Mouse (Mus musculus): ENCODE measurements around the gene Tnfsf10. TPM values are rescaled to one million over a fixed set of nuclear protein-coding genes. Genes with fewer than 3 reads are reported as not detected.
"Not testable (repeated sequence)": the region's sequence is repeated elsewhere in the genome, so short reads cannot be mapped to it uniquely, and the experiment has no call there.

The Tnfsf10 gene
- 9.3 and 17.4 TPM in 2 replicates for polyA plus RNA-seq (2012; rRNA removed)

DNA sequence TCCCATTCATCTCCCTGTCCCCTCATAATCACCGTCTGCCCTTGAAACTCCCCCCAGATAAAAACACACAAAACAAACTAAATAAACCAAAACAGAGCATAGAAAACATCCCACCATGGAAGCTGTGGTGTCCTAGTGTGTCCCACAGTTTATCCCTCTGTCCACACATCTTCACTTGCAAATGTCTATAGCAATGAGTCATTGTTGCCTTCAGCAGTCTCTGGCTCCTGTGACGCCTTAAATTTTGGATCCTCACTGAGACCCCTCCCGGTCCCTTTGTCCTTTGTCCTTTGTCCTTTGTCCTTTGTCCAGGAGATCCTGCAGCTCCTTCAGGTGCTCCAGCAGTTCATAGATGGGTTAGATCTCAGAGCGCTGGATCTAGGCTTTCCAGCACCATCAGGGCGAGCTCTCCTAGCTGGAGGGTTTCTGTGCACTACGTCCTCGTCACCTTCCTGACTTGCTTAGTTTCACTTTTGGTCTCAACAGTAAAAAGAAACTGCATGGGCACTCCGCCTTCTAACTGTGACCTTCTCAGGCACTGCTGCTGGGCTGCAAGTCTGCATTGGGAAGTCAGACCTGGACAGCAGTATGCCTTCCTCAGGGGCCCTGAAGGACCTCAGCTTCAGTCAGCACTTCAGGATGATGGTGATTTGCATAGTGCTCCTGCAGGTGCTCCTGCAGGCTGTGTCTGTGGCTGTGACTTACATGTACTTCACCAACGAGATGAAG, at the start of gene Tnfsf10:
Gene Tnfsf10, plus strand, starts transcription at position 470 of the 729 bp plus-strand sequence.
- 9% methylated on average over 9 of the region's 9 CpGs for WGBS

DNA sequence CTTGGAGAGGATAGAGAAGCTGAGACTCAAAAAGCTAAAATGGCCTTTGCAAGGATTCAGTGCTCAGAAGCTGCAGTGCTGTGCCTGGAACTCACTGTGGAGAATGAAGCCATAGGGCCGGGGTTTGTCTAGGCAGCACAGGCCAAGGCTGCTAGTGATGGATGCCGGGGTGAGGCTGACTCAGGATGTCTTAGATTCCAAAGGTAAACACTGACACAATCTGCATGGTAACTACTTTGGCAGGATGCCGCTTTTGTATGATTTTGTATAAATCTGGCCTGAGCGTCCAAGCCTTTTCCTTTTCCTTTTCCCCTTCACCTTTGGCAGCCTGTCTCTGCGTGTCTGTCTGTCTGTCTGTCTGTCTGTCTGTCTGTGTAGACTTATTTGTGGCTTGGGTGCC, 49.5 kb upstream of the Tnfsf10 start:
- no peak for DNase-seq (ENCODE audit: low read depth, low spot score)
- 24% methylated on average over 5 of the region's 5 CpGs for WGBS

More for the DNA sequence above, at the start of gene Tnfsf10:
- peak; percentile 55 for DNase-seq (ENCODE audit: low read depth, low spot score)

DNA sequence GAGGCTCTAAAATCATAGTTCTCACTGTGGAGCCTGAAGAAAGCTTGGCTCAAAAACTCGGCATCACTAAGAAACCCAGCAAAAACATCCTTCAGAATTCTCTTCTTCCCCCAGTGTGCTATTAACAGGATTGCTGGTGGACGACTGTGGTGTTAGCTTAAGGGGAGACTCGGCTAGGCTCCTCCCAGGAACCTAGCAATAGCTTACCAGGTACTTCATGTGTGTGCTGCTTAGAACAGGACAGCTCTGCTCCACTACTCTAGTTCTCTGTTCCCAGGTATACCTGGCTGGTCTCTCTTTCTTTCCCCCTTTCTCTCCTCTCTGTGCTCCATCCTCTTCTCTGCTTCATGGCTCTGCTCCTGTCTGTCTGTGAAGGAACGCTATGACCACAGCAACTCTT, 48.9 kb upstream of the Tnfsf10 start:
- WGBS, result 49% methylated on average over 4 of the region's 4 CpGs
- DNase-seq (ENCODE audit: low read depth, low spot score), result no peak

DNA sequence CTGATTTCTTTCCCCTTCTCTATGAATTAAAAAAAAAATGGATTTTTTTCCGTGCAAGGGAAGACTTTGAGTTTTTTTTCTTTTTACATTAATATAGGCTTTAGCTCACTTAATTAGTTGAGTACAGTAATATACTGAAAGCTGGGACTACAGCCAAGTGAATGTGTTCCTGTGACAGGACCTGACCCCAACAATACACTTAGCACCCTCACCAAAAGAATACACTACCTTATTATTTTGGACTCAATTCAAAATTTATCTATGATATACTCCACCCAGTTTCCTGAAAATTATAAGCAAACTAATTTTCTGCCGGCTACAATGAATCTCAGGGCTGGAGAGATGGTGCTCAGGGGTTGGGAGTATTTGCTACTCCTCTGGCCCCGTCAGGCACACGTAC, 47.7 kb upstream of the Tnfsf10 start:
- no peak for DNase-seq (ENCODE audit: low read depth, low spot score)
- WGBS, result 42% methylated on average over 4 of the region's 4 CpGs

DNA sequence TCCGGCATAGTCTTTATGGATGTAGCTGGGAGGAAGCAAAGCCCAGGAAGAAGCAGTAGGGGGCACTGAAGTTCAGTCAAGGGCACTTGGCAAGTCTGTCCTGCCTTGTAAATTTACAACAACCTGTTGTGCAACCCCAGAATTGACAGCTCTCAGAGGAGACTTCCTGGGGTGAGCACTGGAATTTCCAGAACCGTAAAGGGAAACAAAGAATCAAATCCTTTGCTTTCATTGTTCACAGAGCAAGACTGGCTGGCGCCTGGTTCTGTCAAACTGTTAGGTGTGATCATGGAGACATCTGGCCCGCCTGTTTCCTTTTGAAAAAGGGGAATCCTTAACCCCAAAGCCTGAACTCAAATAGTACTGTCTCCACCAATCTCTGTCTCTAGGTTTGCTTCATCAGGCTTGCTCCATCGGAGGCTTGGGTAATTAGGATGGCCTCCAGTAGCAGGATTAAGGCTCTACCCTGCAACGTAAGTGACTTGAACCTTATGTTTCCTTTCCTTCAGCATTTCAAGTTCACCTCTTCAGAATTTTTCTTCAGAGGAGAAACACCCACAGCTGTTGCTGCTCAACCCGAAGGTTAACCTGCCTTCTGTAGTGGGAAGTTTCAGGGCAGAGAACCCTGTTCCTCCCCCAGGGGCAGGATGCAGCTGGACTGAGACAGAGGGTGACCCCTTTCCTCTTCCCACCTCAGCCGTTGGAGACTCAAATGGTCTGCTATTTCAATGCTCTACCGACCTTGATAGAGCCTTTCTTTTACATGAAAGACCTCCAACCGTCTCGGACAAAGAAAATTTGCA, 46.5 kb upstream of the Tnfsf10 start:
- WGBS, result 17% methylated on average over 11 of the region's 11 CpGs

DNA sequence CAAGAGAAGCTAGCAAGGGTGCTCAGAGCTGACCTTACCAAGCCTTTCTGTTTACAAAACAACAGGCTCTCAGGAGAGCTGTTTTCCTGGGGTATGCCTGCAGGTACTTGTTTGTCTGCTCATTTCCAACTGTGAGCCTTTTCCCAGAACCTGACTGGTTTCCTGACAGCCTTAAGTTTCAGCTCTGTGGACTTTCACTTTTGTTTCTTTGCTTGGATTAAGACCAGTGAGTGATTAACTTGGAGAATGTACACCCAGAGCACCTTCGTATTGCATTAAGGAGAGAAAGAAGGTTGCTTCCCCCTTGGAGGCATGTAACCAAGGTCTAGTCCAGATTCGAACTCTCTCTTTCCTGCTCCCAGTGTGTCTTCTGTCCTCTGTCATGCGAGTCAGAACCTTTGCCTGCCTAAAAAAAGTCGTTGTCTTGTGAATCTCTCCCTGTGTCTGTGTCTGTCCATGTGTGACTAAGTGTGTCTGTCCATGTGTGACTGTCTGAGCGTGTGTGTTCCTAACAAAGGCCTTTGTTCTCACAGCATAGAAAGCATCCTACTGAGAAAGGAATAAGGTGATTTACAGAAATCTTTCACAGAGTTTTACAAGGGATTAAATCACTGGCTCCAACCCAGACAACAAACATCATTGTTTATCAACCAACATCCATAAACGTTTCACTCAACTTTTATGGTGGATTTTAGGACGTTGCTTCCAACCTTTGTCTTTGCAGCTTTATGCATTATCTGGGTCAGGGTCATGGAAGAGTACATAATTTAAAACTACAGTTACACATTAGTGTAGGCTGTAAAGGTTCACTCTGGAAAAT, 43.7 kb upstream of the Tnfsf10 start:
- DNase-seq (ENCODE audit: low read depth, low spot score), result peak; percentile 67
- 11% methylated on average over 7 of the region's 7 CpGs for WGBS

More for the DNA sequence above, 46.5 kb upstream of the Tnfsf10 start:
- DNase-seq (ENCODE audit: low read depth, low spot score), result peak; percentile 59

DNA sequence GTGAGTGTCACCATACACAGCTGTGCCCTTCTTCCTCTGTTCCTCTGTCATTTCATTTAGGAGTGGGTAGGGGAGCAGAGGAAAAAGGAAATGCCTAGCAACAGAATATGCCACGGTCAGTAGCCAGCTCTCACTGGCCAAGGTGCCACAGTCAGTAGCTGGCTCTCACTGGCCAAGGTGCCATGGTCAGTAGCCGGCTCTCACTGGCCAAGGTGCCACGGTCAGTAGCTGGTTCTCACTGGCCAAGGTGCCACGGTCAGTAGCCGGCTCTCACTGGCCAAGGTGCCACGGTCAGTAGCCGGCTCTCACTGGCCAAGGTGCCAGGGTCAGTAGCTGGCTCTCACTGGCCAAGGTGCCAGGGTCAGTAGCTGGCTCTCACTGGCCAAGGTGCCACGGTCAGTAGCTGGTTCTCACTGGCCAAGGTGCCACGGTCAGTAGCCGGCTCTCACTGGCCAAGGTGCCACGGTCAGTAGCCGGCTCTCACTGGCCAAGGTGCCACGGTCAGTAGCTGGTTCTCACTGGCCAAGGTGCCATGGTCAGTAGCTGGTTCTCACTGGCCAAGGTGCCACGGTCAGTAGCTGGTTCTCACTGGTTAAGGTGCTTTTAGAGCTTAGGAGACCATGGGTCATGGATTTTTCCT, 37.4 kb upstream of the Tnfsf10 start:
- WGBS, result 96% methylated on average over 14 of the region's 14 CpGs
- DNase-seq (ENCODE audit: low read depth, low spot score), result not testable (repeated sequence)

DNA sequence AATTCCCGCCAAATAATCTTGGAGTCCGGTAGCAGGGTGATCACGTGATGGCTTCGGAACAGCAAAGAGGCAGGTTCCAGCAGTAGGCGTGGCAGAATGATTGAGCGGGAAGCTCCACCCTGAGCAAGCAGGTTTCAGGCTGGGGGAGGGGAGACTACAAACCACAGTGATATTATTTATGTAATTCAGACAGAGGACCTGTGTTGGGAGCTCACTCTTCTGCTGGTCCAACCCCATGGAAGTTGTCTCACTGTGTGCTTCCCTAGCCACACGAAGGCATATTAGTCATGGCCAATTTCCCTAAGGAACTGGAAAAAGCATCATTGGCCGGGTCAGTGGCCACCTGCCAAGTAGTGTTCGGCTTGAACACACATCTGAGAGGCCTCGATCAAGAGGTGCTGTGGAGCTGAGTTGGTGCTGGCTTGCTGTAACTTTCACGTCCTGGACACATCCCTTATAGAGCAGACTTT, 36.5 kb upstream of the Tnfsf10 start:
- 19% methylated on average over 11 of the region's 11 CpGs for WGBS
- no peak for DNase-seq (ENCODE audit: low read depth, low spot score)

DNA sequence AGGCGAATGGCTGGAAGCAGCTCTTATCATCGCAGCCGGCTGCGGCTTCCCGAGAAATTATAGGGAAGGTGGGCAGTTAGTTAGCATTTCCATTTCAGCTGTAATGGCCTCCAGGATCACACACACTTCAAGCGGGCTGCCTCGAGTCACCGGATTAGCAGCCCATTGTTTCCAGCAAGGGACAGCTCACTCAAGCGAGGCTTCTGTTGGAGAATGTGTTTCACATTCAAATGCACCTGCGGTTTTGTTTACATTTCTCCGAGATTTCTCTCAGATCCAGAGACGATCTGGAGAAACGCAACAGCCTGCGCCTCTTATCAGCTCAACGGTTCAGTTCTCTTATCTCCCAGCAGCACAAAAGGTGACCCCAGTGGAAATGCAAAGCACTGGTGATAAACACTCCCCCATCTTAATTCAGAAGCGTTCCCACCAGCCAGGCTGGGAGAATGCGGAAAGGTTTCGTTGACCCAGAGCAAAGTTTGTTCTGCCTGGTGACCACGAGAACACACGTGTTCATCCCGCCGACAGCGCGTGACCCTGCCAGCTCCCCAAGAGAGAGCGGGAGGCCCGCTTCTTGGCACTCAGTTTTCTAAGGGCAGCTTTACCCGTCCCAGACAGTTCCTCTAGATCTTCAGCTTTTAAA, 33.6 kb upstream of the Tnfsf10 start:
- DNase-seq (ENCODE audit: low read depth, low spot score), result no peak
- WGBS, result 12% methylated on average over 27 of the region's 27 CpGs

DNA sequence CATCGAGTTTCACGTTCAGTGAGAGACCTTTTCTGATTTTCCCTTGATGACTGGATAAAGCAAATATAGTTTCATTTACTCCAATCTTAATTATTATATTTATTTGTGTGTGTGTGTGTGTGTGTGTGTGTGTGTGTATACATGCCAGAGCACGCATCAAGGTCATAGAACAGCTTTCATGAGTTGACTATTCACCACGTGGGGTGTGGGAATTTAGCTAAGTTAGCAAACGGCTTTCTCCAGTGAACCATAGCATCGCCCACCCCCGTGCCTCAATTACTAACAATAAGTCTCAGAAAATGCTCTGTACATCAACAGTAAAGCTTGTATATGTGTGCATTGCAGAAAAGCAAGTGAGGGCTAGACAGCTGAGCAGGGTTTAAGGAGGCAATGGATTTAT, 33.0 kb upstream of the Tnfsf10 start:
- WGBS, result 44% methylated on average over 7 of the region's 7 CpGs
- DNase-seq (ENCODE audit: low read depth, low spot score), result no peak

DNA sequence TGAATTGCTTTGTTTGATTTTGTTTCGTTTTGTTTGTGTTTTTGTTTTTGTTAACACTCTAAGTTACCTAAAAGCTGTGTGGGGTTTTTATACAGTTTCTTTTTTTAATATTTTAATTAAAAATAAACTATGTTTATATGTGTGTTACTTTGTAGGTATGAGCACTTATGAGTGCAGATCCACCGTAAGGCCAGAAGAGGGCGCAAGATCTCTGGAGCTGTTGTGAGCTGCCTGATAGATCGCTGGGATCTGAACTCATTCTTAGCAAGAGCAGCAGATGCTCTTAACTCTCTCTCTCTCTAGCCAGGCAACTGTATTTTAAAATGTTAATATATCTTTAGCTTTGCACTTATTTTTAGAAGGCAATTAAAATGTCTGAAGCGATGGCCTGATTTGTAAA, 32.6 kb upstream of the Tnfsf10 start:
- no peak for DNase-seq (ENCODE audit: low read depth, low spot score)
- 95% methylated on average over 5 of the region's 5 CpGs for WGBS

DNA sequence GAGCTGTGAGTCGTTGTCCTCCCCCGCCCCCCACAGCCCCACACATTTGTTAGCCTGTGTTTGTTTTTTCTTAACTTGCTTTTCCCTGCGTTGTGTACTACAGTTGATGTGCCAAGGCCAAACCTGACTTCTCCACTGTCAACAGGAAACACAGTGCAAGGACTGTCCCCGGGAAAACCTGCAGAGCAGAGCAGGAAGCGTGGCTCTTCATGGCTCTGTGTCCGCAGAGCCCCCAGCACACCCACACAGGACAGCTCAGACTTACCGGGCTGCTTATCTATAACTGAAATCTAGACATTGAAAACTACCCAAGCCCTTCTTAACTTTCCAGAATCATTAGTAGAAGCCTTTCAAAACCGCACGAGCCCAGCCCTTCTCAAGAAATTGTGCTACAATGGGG, 31.8 kb upstream of the Tnfsf10 start:
- WGBS, result 68% methylated on average over 9 of the region's 9 CpGs
- no peak for DNase-seq (ENCODE audit: low read depth, low spot score)

DNA sequence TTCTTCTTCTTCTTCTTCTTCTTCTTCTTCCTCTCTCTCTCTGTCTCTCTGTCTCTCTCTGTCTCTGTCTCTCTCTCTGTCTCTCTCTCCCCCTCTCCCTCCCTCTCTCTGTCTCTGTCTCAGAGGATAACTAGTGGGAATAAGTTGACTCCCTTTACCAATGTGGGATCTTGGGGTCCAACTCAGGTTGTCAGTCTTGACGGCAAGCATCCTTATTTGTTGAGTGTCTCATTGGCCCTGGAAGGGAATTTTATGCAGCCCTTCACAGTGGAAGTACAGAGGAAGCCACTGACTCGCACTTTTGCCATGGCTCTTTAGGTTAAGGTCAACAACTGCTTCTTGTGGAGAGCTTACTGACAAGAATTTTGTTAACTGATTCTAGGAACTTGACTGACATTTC, 28.5 kb upstream of the Tnfsf10 start:
- 76% methylated on average over 2 of the region's 2 CpGs for WGBS
- no peak for DNase-seq (ENCODE audit: low read depth, low spot score)

DNA sequence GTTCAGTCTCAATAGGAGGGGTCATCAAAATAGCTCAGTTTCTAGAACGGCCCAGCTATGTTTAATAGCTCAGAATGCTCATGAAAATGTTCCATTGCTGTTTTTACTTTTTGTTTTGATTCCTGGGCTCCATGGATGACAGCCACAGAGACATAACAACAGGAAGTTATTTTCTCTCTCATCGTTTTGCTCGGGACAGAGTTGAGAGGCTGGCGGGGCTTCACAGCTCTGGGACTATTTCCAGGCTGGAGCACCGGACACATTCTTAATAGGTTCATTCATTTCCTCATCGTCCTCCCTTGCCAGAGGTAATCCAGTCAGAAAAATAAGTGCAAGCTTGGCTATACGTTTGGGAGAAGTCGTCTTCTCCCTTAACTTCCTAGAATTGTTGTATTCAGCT, 27.9 kb upstream of the Tnfsf10 start:
- no peak for DNase-seq (ENCODE audit: low read depth, low spot score)
- 6% methylated on average over 8 of the region's 8 CpGs for WGBS

DNA sequence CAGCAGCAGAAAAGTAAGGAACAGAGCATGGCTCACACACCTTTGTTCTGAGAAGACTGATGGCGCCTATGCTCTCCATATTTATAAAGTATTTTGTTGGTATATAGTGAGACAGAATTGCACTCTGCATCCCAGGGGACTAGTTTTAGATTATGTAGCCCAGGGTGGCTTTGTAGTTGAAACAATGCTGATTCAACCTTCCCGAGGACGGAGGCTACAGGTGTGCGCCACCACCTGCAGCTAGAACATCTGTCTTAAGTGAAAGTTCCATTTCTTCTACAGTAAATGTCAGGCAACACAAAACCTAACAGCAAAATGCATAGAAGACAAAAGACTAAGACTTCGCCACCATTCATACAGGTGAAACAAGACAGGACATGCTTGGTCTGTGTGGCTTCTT, 26.5 kb upstream of the Tnfsf10 start:
- WGBS, result 90% methylated on average over 5 of the region's 5 CpGs
- no peak for DNase-seq (ENCODE audit: low read depth, low spot score)

DNA sequence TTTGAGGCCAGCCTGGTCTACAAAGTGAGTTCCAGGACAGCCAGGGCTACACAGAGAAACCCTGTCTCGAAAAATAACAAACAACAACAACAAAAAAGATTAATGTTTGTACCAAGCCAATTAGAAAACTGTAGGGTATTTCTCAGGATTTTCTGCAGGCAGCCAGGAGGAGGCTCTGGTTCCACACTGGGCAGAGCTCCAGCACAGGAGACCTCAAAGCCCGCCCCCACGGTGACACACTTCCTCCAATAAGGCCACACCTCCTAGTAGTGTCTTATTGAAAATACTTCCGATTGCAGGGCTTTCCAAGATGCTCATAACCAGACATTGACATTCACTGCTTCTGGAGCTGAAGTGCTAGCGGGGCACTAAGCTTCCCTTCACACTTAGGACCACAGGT, 25.9 kb upstream of the Tnfsf10 start:
- not testable (repeated sequence) for DNase-seq (ENCODE audit: low read depth, low spot score)
- 83% methylated on average over 5 of the region's 5 CpGs for WGBS

DNA sequence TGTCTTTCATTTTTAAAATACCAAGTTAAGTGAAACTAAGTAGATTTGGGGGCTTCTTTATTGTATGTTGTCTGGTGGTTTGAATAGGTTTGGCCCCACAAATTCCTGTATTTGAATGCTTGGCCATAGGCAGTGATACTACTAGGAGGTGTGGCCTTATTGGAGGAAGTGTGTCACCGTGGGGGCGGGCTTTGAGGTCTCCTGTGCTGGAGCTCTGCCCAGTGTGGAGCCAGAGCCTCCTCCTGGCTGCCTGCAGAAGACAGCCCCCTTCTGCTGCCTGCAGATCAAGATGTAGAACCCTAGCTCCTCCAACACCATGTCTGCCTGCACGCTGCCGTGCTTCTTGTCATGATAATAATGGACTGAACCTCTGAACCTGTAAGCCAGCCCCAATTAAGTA, 25.4 kb upstream of the Tnfsf10 start:
- 85% methylated on average over 4 of the region's 4 CpGs for WGBS
- DNase-seq (ENCODE audit: low read depth, low spot score), result not testable (repeated sequence)

DNA sequence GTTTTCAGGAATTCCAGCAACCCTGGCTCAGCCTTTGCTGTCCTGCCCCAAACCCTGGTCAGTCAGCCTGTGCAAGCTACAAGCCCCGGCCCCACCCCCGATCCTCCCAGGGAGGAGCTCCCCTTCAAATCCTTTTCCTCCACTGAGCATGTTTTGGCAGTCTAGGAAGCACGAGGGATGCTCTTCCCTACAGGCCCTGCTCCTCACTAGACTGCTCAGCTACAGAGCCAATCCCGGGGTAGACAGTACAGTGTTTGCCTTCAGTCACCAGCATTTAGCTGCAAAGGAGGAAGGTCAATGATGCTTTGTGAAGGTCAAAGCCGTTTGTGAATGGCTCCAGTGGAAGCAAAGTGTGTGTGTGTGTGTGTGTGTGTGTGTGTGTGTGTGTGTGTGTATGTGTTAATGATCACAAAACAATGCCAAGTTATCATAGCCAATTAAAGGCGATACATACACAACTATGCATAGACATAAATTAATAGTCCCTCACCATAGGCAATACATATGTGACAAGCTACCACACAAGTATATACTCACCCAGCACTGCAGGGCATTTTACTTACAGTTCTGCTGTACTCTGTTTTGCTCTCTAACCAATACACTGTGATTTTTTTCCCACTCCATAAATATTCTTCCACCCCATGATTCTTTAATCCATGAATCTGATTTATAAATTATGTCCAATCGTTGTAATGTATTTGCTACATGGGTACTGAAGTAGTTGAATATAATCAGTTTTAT, 23.0 kb upstream of the Tnfsf10 start:
- DNase-seq (ENCODE audit: low read depth, low spot score), result no peak
- WGBS, result 62% methylated on average over 7 of the region's 7 CpGs
